Mouse (Mus musculus) spleen, postnatal 14 days (tissue): ENCODE measurements around the gene Tram1l1.
"Not testable (repeated sequence)": the region's sequence is repeated elsewhere in the genome, so short reads cannot be mapped to it uniquely, and the experiment has no call there.

Experiments
- DNase-seq, 2 experiments: peaks; one replicate each; pipeline ENCODE4 v3.0.0; 2021 to 2022; ENCODE audit warnings: low spot score in 2 of 2

Tram1l1 gene

DNA sequence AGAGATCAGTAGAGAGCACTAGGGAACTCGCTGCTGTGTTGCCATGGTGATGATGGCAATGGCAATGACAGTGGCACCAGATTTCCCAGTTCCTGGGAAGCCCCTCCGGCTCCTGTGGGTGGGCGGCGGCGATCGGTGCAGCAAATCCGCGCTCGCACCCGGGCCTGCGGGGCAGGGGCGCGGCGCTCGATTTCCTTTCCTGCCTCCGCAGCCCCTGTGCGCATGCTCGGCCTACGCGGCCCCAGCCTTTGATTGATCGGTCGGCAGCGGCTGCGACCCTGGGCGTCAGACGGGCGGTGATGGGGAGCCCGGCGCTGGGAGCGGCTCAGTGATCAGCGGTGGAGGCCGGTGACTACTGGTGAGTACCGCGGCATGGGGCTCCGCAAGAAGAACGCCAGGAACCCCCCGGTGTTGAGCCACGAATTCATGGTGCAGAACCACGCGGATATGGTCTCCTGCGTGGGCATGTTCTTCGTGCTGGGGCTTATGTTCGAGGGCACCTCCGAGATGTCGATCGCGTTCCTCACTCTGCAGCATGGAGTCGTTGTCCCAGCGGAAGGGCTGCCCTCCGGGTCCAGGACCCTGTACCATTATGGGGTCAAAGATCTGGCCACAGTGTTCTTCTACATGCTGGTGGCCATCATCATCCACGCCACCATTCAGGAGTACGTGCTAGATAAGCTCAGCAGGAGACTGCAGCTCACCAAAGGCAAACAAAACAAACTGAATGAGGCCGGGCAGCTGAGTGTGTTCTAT lies at the start of gene Tram1l1:
TSS of gene Tram1l1 (plus strand) at position 35 of the 756 bp plus-strand sequence.
- DNase-seq: no peak

DNA sequence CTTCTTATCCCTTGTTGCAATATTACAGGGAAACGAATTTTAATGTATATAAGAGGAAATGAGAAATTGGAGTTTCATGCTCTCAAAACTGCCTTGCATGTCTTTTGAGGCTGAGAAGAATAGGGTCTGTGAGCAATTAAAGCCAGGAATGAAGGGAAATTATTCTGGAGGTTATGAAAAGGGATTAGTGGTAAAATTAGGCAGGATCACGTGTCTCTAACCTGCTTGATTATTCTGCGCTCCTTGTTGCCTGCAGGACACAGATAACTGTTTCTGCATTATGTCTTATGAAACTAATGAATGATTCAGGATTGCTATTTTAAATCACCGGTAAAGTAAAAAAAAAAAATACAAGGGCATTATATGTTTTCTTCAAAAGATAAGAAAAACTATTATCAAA lies 49.4 kb upstream of the Tram1l1 start:
- no peak for DNase-seq

DNA sequence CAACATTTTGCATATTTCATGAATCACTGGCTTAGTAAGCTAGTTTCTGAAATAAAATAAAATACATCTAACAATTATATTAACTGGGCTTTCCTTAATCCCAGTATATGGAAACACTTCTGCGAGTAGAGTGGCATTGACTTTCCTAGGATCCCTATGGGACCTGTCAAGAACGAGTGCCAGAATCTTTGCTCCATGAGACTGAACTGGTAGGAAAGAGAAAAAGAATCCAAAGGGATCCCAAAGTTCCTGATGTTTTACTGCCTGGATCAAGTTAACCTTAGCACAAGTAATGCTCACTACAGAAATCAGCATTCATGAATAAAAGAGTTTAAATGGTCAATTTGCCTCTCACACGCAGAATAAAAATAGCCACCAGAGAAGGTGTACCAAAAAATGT lies 49.0 kb upstream of the Tram1l1 start:
- DNase-seq: no peak

DNA sequence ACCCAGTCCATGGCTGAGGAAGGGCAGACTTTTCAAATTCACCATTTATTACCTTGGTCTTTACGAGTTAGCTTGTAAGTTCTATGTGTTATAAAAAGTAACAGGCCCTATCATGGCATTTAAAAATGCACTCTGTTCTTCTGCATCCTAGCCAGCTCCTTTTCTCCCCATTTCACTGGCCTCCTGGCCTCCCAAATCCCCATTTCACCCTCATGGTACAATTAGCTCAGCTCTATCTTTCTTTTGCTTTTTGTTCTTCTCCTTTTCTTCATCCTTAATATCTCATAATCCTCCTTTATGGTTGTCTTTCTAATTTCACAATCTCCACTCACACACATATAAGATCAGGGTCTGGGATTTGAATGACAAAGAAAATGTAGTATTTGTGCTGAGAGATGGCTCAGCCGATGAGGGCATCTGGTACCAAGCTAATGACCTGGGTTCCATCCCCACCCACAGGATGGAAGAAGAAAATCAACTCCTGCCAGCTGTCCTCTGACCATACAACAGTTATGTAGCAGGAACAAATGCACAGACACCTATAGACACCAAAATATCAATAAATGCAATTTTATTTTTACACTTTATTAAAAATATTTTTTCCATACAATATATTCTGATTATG lies 48.1 kb upstream of the Tram1l1 start:
- DNase-seq: no peak

DNA sequence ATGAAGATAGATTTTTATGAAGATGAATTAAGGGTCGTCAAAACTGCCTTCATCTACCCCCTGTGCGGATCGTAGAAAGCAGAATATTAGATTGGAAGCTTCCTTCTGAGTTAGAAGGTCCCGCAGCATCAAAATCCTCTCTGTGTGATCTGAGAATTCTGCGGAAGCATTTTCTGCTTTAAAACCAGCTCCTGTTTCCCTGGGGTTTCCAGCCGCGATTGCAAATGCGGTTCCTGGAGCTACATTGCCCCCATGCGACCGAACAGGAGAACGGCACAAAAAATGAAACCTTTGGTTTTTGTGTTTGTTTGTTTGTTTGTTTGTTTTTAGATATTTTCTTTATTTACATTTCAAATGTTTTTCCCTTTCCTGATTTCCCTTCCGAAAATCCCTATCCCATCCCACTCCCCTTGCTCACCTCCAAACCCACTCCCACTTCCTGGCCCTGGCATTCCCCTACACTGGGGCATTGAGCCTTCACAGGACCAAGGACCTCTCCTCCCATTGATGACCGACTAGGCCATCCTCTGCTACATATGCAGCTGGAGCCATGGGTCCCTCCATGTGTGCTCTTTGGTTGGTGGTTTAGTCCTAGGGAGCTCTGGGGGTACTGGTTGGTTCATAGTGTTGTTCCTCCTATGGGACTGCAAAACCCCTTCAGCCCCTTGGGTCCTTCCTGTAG lies 45.6 kb upstream of the Tram1l1 start:
- not testable (repeated sequence) for DNase-seq

DNA sequence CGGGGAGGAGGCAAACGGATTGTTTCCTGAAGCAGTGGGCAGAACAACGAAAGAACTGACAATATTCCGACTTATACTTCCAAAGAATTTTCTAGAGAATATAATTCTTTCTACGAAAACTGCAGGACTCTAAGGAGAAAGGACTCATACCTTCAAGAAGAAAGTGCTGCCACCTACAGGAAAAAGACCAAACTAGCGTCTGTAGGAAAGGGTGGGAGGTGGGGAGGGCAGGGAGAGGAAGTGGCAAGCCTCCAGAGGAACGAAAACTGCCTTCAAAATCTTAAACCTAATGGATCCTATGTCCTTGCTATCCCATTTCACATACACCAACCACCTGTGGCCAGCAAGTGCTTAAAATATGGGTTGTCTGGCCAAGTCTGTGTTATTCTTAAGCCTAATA lies 31.7 kb upstream of the Tram1l1 start:
- DNase-seq: not testable (repeated sequence)

DNA sequence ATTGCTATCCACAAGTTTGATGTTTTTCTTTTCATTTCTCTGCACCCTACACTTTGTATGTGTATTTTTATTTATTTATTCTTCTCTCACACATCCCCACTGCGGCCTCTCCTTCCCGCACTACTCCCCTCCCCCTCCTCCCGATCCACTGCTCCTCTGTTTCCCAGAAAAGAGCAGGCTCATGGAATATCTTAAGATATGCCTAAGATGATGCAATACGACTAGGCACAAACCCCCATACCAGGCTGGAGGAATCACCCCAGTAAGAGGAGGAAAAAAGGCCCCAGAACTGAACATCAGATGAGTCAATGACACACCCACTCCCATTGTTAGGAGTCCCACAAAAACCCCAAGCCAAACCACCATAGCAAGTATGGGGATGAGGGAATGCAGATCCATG lies 1.4 kb upstream of the Tram1l1 start:
- DNase-seq: no peak

DNA sequence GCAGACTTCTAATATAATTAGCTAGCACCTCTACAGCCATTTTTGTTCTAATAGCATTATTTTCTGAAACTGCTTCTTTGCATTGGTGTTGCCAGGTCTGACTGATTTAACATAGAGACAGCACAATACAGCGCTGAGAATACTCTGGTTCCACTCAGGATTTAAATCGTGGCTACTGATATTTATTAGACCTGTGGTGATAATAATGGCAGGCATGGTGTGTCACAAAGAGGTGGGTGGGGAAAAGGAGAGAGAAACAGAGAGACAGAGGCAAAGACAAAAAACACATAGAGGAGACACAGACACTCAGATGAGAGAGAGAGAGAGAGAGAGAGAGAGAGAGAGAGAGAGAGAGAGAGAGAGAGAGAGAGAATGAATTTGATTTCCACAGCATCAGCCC lies 257 bp upstream of the Tram1l1 start:
- no peak for DNase-seq

DNA sequence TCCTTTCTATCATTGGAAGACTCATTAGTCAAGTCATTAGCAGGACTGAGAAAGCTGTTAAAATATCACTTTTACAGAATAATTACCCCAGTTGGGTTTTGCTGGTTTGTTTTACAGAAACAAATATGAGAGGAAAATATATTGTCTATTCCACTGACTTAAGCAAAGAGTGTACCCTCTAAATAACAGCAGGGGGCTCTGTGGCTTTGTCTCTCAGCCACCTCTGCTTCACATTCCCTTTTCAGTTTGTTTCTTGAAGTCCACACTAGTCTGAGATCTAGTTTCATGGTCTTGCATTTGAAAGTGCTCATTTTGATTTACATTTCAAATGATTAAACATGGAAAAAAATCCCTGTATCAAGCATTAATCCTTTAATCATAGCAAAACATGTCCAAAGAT lies 25.8 kb downstream of the Tram1l1 start:
- DNase-seq: no peak

DNA sequence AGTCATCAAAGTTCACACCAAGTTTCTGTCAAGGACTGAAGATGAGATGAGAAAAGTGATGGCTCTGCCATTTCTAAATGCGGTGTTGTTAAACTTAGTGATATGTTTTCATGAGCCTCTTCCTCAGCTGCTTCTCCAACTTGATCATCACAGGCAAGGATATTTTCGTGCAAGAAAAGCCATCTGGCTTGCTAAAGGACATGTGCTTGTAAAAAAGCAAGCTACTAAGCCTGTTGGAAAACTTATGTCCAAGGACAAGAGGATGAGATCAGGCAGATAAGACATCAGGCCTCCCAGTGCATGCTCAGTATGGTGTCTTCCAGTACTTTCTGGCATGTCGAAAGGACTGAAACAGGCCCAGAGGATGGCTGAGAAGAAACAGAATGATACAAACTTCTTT lies 36.9 kb downstream of the Tram1l1 start:
- no peak for DNase-seq

DNA sequence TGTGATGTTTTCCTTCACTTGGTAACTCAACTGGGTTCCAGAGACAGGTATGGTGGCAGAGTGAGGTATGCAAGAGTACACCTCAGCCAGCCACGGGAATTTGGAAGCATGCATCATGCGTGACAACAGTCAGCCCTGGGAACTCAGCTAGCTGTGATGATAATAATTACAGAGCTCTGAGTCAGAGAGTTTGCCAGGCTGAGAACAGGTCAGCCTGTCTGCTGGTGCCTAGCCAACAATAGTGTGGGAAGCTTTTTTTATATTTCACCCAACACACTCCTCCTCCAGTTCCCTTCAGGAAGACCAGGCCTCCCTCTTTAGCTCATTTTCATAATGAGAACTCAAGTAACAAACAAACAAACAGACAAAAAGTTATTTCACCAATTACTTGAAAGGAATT lies 51.4 kb downstream of the Tram1l1 start:
- DNase-seq: no peak
